Mouse (Mus musculus) intestine, postnatal 0 days (tissue): ENCODE measurements around the gene C2cd2. TPM values are rescaled to one million over a fixed set of nuclear protein-coding genes. Genes with fewer than 3 reads are reported as not detected.

Experiments
- ATAC-seq: fragments of 200-750 bp; cut with Nextera tagmentation; 2 replicates; pipeline ENCODE4 v1.8.0; 2017; ENCODE audit warnings: mild to moderate bottlenecking, moderate TSS enrichment, moderate library complexity
- H3K27ac ChIP-seq: fragments of 300-500 bp; sonication (generic); 2 replicates; pipeline ENCODE4 v1.5.1; 2014; ENCODE audit warnings: mild to moderate bottlenecking, low read depth, low read length, moderate library complexity
- H3K27me3 ChIP-seq: fragments of 300-500 bp; sonication (generic); replicated peaks from 2 replicates; pipeline ENCODE4 v1.6.1; 2014; ENCODE audit warnings: low read length, mixed read lengths; ENCODE audit not compliant: control insufficient read depth, insufficient read depth
- H3K36me3 ChIP-seq: fragments of 300-500 bp; sonication (generic); 2 replicates; pipeline ENCODE4 v1.6.1; 2014; ENCODE audit warnings: mild to moderate bottlenecking, moderate library complexity; ENCODE audit not compliant: control insufficient read depth, insufficient read depth
- H3K4me1 ChIP-seq: fragments of 300-500 bp; sonication (generic); replicated peaks from 2 replicates; pipeline ENCODE4 v1.6.1; 2014; ENCODE audit warnings: antibody characterized with exemption, low read length, mixed read lengths; ENCODE audit not compliant: control insufficient read depth, insufficient read depth
- H3K4me2 ChIP-seq: fragments of 300-500 bp; sonication (generic); replicated peaks from 2 replicates; pipeline ENCODE4 v1.6.1; 2014; ENCODE audit warnings: low read depth, mild to moderate bottlenecking, moderate library complexity
- H3K4me3 ChIP-seq: fragments of 300-500 bp; sonication (generic); 2 replicates; pipeline ENCODE4 v1.5.1; 2014; ENCODE audit warnings: low read depth, low read length
- H3K9ac ChIP-seq: fragments of 300-500 bp; sonication (generic); 2 replicates; pipeline ENCODE4 v1.6.1; 2014; ENCODE audit warnings: mild to moderate bottlenecking, low read depth, low read length
- H3K9me3 ChIP-seq: fragments of 300-500 bp; sonication (generic); 2 replicates; pipeline ENCODE4 v1.6.1; 2016; ENCODE audit warnings: mixed run types; ENCODE audit not compliant: control insufficient read depth
- CTCF ChIP-seq: sonication (generic); IDR thresholded peaks from 2 replicates; pipeline ENCODE4 v1.5.1; 2016; ENCODE audit warnings: low read depth, mild to moderate bottlenecking, control low read depth, antibody characterized with exemption, moderate library complexity
- WGBS: fragments of 180-500 bp; shearing (Covaris S2); extraction: QIAGEN DNeasy Blood & Tissue Kit; methylation state at CpG from one replicate; pipeline ENCODE4 v1.1.7; 2014; 5-methylcytosine and 5-hydroxymethylcytosine counted together
- polyA plus RNA-seq: library from polyadenylated mRNA; unstranded; fragments of >200 nt; fragmentation: Nextera tagmentation; extraction: Ambion mirVana; gene quantifications from 2 replicates; pipeline ENCODE4 v1.2.1, GENCODE M21; 2015

Gene C2cd2
- polyA plus RNA-seq, 1 experiment from 2014 or later: 12.7 TPM

DNA sequence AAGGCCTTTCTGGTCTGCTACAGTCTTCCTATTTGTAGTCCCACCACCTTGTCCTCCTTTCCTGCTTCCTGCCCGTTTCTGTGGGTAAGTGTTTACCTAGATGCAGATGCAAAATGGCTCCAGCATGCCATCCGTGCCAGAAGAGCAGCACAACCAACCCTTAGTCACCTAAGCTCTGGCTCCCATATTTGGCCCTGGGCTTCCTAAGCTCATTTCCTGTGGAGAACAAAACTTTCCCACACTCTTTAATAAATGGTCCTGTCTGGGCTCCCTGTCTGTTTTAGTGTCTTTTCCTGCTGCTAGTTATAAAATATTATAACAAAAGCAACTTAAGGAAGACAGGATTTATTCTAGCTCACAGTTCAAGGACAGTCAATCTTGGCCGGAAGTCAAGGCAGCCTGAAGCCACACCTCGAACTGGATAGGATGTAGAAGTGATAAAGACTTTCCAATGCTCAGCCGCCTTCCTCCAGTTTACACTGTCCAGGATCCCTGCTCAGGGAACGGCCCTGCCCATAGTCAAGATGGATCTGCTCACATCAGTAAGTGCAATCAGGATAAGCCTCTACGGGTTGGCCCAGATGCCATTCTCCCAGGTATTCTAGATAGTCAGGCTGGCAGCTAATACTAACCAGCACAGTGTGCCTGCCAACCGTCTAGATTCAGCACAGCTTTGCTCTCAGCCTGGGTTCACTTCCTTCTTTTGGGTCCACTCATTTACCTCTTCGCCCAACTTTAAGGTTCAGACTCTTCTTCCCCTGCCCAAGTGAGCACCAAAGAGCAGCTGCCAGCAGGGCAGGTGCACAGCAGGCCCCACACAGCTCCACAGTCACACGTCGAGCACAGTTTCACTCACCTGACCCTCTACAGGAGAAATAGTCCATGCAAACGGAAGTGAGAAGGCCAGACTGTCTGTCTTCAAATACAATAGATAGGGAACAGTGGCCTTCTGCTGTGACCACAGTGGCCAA lies 117.1 kb downstream of the C2cd2 start:
- H3K9ac ChIP-seq: no peak overlapping the region
- 46% methylated on average over 12 of the region's 12 CpGs for WGBS
- TF ChIP-seq CTCF: no peak
- peaks cover 6% of the 10 kb centered on the region; the same call in 1 of the 2 replicates for H3K4me1 ChIP-seq
- 0 out of 2 replicates have a peak overlapping the region, but pooled peaks have one; percentile 2 for H3K27ac ChIP-seq
- H3K4me2 ChIP-seq: no peak overlapping the region
- no peaks in the 10 kb centered on the region for H3K36me3 ChIP-seq
- H3K4me3 ChIP-seq: no peak overlapping the region
- ATAC-seq: peak; percentile 70
- no peaks in the 10 kb centered on the region for H3K27me3 ChIP-seq
- no peaks in the 10 kb centered on the region for H3K9me3 ChIP-seq

DNA sequence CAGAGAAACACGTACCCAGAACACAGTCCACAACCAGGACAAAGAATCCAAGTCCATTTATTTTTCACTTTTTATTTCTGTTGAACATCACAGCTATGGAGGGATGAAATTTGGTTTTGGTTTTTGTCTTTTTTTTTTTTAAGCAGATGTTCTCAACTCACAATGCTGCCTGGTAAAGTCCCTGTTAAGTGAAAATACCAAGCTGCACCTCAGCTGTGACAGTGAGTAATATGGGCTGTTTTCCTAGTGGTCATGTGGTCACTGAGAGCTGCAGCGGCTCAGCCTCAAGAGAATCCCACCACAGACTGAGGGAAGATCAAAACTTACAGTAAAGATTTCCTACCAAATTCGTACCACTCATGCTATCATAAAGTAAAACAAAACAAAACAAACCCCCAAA lies 130.2 kb downstream of the C2cd2 start:
- TF ChIP-seq CTCF: no peak
- Histone ChIP-seq H3K4me3 (no peak overlapping the region), H3K9me3 (no peaks in the 10 kb centered on the region), H3K4me2 (no peak overlapping the region), H3K4me1 (no peaks in the 10 kb centered on the region), H3K9ac (no peak overlapping the region), H3K27ac (no peak overlapping the region), H3K36me3 (peaks cover 50% of the 10 kb centered on the region), H3K27me3 (no peaks in the 10 kb centered on the region)
- ATAC-seq: no peak
- WGBS: 86% methylated on average over 3 of the region's 3 CpGs

DNA sequence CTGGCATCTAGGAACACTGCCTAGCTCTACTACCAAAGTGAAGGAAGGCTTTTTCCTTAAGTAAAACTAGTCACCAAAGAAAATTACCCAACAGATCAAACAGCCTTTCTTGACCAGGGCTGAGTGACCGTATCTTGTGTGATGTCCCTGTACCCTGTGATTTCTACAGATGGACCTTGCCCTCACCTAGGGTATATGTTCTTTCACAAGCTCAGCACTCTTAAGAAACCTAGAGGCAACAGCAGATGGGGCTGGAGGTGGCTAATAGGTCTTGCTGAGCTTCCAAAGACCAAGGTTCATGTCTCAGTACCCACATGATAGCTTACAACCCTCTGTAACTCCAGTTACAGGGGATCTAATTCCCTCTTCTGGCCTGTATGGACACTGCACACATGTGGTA lies 134.2 kb downstream of the C2cd2 start:
- Histone ChIP-seq H3K27ac (peak overlapping the region; percentile 65), H3K4me3 (no peak overlapping the region), H3K9me3 (no peaks in the 10 kb centered on the region), H3K4me2 (no peak overlapping the region), H3K27me3 (no peaks in the 10 kb centered on the region), H3K36me3 (peaks cover 28% of the 10 kb centered on the region), H3K9ac (no peak overlapping the region), H3K4me1 (no peaks in the 10 kb centered on the region)
- peak; percentile 59 for TF ChIP-seq CTCF
- WGBS: 70% methylated on average over 1 of the region's 1 CpGs
- ATAC-seq: peak; percentile 85

GRCm38 (mm10) chr16:97823311-97824007 lies 138.9 kb downstream of the C2cd2 start:
- ATAC-seq: peak; percentile 69

GRCm38 (mm10) chr16:97819532-97819931 lies 142.9 kb downstream of the C2cd2 start:
- H3K4me1 ChIP-seq: no peaks in the 10 kb centered on the region
- H3K4me3 ChIP-seq: no peak overlapping the region
- no peaks in the 10 kb centered on the region for H3K27me3 ChIP-seq
- ATAC-seq: no peak
- TF ChIP-seq CTCF: no peak
- no peak overlapping the region for H3K27ac ChIP-seq
- 75% methylated on average over 4 of the region's 4 CpGs for WGBS
- H3K9ac ChIP-seq: no peak overlapping the region
- no peak overlapping the region for H3K4me2 ChIP-seq
- H3K9me3 ChIP-seq: no peaks in the 10 kb centered on the region
- H3K36me3 ChIP-seq: peaks cover 68% of the 10 kb centered on the region

More at GRCm38 (mm10) chr16:97823311-97824007, 138.9 kb downstream of the C2cd2 start:
- H3K9me3 ChIP-seq: no peaks in the 10 kb centered on the region
- H3K9ac ChIP-seq: no peak overlapping the region
- no peaks in the 10 kb centered on the region for H3K27me3 ChIP-seq
- 52% methylated on average over 6 of the region's 6 CpGs for WGBS
- H3K36me3 ChIP-seq: peaks cover 51% of the 10 kb centered on the region
- H3K4me3 ChIP-seq: no peak overlapping the region
- no peaks in the 10 kb centered on the region for H3K4me1 ChIP-seq
- TF ChIP-seq CTCF: no peak
- H3K27ac ChIP-seq: peak overlapping the region; percentile 15; the same call in 1 of the 2 replicates
- H3K4me2 ChIP-seq: no peak overlapping the region

DNA sequence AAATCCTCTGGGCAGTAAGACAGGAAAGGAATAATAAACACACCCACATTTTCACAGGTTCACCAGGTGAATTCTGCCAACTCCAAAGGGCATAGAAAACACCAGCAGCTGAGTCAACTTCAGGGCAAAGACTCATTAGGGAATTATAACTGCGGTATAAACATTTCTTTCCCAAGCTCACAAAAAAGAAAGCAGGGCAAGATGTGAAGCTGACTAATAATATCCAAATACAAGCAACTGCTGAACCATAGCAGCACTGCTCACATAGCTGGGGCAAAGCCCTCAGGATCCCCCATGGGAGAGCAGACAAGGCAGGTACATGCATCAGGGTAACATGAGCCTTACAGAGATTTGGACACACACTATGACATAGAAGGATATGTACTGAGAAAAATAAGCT lies 145.0 kb downstream of the C2cd2 start:
- Histone ChIP-seq H3K4me2 (no peak overlapping the region), H3K9ac (no peak overlapping the region), H3K27me3 (no peaks in the 10 kb centered on the region), H3K36me3 (peaks cover 80% of the 10 kb centered on the region), H3K4me1 (no peaks in the 10 kb centered on the region), H3K9me3 (no peaks in the 10 kb centered on the region), H3K27ac (peak overlapping the region; percentile 47; the same call in 1 of the 2 replicates), H3K4me3 (no peak overlapping the region)
- WGBS: 68% methylated on average over 1 of the region's 1 CpGs
- ATAC-seq: no peak
- TF ChIP-seq CTCF: no peak
